Mouse (Mus musculus) C2C12 (cell line): ENCODE measurements around the gene Zfp119b.

Experiments used
- CTCF ChIP-seq: IDR thresholded peaks from one replicate; pipeline ENCODE4 v1.5.1; 2011; ENCODE audit not compliant: control insufficient read depth, insufficient read depth, insufficient read length
- MAX ChIP-seq: IDR thresholded peaks from one replicate; pipeline ENCODE4 v1.6.1; 2011; ENCODE audit warnings: mild to moderate bottlenecking, control low read depth
- MYOG ChIP-seq: IDR thresholded peaks from one replicate; pipeline ENCODE4 v1.6.1; 2011; ENCODE audit not compliant: control insufficient read depth, insufficient read length; ENCODE audit errors: extremely low read depth

GRCm38 (mm10) chr17:55932635-55933034 lies 16.7 kb downstream of the Zfp119b start:
- TF ChIP-seq CTCF (no peak), MAX (no peak), MYOG (no peak)
